Mouse (Mus musculus): ENCODE results near the gene Herc3. TPM values are rescaled to one million over a fixed set of nuclear protein-coding genes. Genes with fewer than 3 reads are reported as not detected.

Gene Herc3
- polyA plus RNA-seq, 1 experiment from 2014 or later, result 35.6 TPM

DNA sequence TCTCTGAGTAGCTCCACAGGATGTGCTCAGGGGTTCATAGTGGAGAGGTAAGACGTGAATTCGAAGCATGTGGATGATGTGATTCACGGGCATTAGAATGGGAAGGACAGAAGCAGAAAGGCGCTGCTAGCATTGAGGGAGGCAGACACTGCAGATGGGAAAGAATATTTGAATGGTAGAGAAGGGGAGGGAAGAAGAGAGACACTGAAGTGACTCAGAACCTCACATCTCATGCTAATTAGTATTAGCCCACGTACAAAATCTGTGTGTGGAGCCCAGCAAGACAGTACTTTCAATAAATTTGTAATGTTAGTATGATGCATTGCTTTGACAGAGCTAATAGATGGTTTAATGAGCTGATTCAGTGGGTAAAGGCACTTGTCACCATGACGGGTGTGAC, 89.5 kb downstream of the Herc3 start:
- no peaks in the 10 kb centered on the region for H3K27me3 ChIP-seq (replicated peaks; ENCODE audit: control insufficient read depth, insufficient read depth, low read length)
- no peak overlapping the region for H3K4me3 ChIP-seq (ENCODE audit: low read length)
- no peaks in the 10 kb centered on the region for H3K9me3 ChIP-seq (ENCODE audit: control insufficient read depth, low read length)
- no peak for ATAC-seq
- WGBS, result 85% methylated on average over 6 of the region's 6 CpGs
- no peak overlapping the region for H3K9ac ChIP-seq (ENCODE audit: low read depth, low read length)
- H3K4me2 ChIP-seq (ENCODE audit: low read length), result no peak overlapping the region
- no peaks in the 10 kb centered on the region for H3K4me1 ChIP-seq (ENCODE audit: control insufficient read depth, insufficient read depth, low read depth, low read length)
- H3K27ac ChIP-seq (ENCODE audit: low read depth, low read length), result no peak overlapping the region
- H3K36me3 ChIP-seq (ENCODE audit: control insufficient read depth, insufficient read depth, low read length), result peaks cover 12% of the 10 kb centered on the region

DNA sequence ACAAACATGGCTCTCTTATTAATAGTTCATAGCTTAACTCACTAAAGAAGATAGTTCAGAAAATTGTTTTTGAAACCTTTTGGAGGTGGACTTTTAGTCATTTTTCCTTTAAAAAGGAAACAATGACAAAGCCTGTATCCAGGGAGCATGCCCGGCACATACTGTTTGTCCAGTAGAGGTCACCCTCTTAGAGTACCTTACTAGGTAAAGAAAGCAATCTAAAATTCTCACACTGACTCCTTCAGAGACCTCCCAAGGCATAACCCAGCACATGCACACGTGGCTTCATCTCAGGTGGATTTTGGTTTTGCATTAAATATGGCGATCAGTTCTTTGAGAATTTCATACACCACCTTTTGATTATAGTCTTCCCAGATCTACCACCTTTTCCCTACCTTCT, 90.4 kb downstream of the Herc3 start:
- Histone ChIP-seq H3K4me2 (ENCODE audit: low read length) (no peak overlapping the region), H3K4me3 (ENCODE audit: low read length) (no peak overlapping the region), H3K9me3 (ENCODE audit: control insufficient read depth, low read length) (no peaks in the 10 kb centered on the region), H3K27ac (ENCODE audit: low read depth, low read length) (no peak overlapping the region), H3K4me1 (ENCODE audit: control insufficient read depth, insufficient read depth, low read depth, low read length) (no peaks in the 10 kb centered on the region), H3K36me3 (ENCODE audit: control insufficient read depth, insufficient read depth, low read length) (peaks cover 8% of the 10 kb centered on the region; the same call in 1 of the 2 replicates), H3K9ac (ENCODE audit: low read depth, low read length) (no peak overlapping the region), H3K27me3 (replicated peaks; ENCODE audit: control insufficient read depth, insufficient read depth, low read length) (no peaks in the 10 kb centered on the region)
- WGBS, result 49% methylated on average over 3 of the region's 3 CpGs
- no peak for ATAC-seq

GRCm38 (mm10) chr6:58922511-58922910, 91.2 kb downstream of the Herc3 start:
- H3K4me3 ChIP-seq (ENCODE audit: low read length), result no peak overlapping the region
- H3K9ac ChIP-seq (ENCODE audit: low read depth, low read length), result no peak overlapping the region
- no peak overlapping the region for H3K27ac ChIP-seq (ENCODE audit: low read depth, low read length)
- peaks cover 5% of the 10 kb centered on the region; the same call in 1 of the 2 replicates for H3K36me3 ChIP-seq (ENCODE audit: control insufficient read depth, insufficient read depth, low read length)
- ATAC-seq, result no peak
- H3K9me3 ChIP-seq (ENCODE audit: control insufficient read depth, low read length), result no peaks in the 10 kb centered on the region
- no peaks in the 10 kb centered on the region; the same call in 1 of the 2 replicates for H3K4me1 ChIP-seq (ENCODE audit: control insufficient read depth, insufficient read depth, low read depth, low read length)
- 91% methylated on average over 5 of the region's 5 CpGs for WGBS
- H3K4me2 ChIP-seq (ENCODE audit: low read length), result no peak overlapping the region
- H3K27me3 ChIP-seq (replicated peaks; ENCODE audit: control insufficient read depth, insufficient read depth, low read length), result no peaks in the 10 kb centered on the region

- no peak overlapping the region for H3K4me2 ChIP-seq (ENCODE audit: low read length)
- H3K27me3 ChIP-seq (replicated peaks; ENCODE audit: control insufficient read depth, insufficient read depth, low read length), result no peaks in the 10 kb centered on the region
- ATAC-seq, result no peak
- WGBS, result 60% methylated on average over 2 of the region's 2 CpGs
- H3K27ac ChIP-seq (ENCODE audit: low read depth, low read length), result no peak overlapping the region
- H3K4me3 ChIP-seq (ENCODE audit: low read length), result no peak overlapping the region
- peaks cover 8% of the 10 kb centered on the region for H3K4me1 ChIP-seq (ENCODE audit: control insufficient read depth, insufficient read depth, low read depth, low read length)
- H3K9me3 ChIP-seq (ENCODE audit: control insufficient read depth, low read length), result no peaks in the 10 kb centered on the region
- H3K36me3 ChIP-seq (ENCODE audit: control insufficient read depth, insufficient read depth, low read length), result no peaks in the 10 kb centered on the region
- H3K9ac ChIP-seq (ENCODE audit: low read depth, low read length), result no peak overlapping the region
Measured at GRCm38 (mm10) chr6:58927881-58928280, 96.6 kb downstream of the Herc3 start.

- no peaks in the 10 kb centered on the region for H3K27me3 ChIP-seq (replicated peaks; ENCODE audit: control insufficient read depth, insufficient read depth, low read length)
- no peak overlapping the region for H3K4me3 ChIP-seq (ENCODE audit: low read length)
- no peaks in the 10 kb centered on the region for H3K36me3 ChIP-seq (ENCODE audit: control insufficient read depth, insufficient read depth, low read length)
- H3K4me1 ChIP-seq (ENCODE audit: control insufficient read depth, insufficient read depth, low read depth, low read length), result peaks cover 10% of the 10 kb centered on the region
- no peak for ATAC-seq
- no peak overlapping the region for H3K27ac ChIP-seq (ENCODE audit: low read depth, low read length)
- no peak overlapping the region for H3K4me2 ChIP-seq (ENCODE audit: low read length)
- no peaks in the 10 kb centered on the region for H3K9me3 ChIP-seq (ENCODE audit: control insufficient read depth, low read length)
- 90% methylated on average over 9 of the region's 9 CpGs for WGBS
- H3K9ac ChIP-seq (ENCODE audit: low read depth, low read length), result no peak overlapping the region
Measured at GRCm38 (mm10) chr6:58929911-58930431, 98.7 kb downstream of the Herc3 start.

- no peaks in the 10 kb centered on the region for H3K9me3 ChIP-seq (ENCODE audit: control insufficient read depth, low read length)
- no peak overlapping the region for H3K27ac ChIP-seq (ENCODE audit: low read depth, low read length)
- 63% methylated on average over 4 of the region's 4 CpGs for WGBS
- no peak overlapping the region for H3K4me2 ChIP-seq (ENCODE audit: low read length)
- H3K27me3 ChIP-seq (replicated peaks; ENCODE audit: control insufficient read depth, insufficient read depth, low read length), result no peaks in the 10 kb centered on the region
- no peak overlapping the region for H3K9ac ChIP-seq (ENCODE audit: low read depth, low read length)
- no peak overlapping the region for H3K4me3 ChIP-seq (ENCODE audit: low read length)
- no peaks in the 10 kb centered on the region for H3K36me3 ChIP-seq (ENCODE audit: control insufficient read depth, insufficient read depth, low read length)
- no peak for ATAC-seq
- H3K4me1 ChIP-seq (ENCODE audit: control insufficient read depth, insufficient read depth, low read depth, low read length), result peaks cover 10% of the 10 kb centered on the region
Measured at GRCm38 (mm10) chr6:58931149-58931548, 99.9 kb downstream of the Herc3 start.

DNA sequence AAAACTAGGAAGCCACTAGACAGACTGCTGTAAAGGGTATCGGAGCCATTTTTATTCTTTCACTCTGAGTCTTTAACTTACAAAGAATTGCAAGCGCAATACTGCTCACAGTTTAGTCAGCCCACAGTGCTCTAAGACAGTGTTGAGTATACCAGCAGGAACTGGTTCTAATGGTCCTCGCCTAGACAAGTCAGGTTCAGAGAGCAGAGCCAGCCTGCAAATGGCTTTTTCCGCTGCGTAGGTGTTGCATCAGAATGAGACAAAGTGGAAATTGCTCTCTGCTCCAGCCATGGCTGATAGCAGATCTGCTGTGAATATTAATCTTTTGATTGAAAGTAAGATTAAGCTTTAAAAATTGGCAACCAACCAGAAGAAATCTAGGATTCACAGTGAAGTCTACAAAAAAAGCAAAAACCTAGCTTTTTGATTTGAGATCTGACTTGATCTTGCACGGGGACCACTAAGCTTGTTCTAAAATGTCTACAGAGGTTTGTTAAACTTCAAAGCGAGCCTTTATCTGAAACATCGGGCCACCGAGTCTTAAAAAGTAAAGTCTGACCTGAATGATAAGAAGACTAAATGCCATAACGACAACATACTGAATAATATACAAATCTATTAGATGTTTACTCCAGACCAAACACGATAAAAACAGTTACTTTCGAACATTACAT, 101.4 kb downstream of the Herc3 start:
- no peaks in the 10 kb centered on the region for H3K36me3 ChIP-seq (ENCODE audit: control insufficient read depth, insufficient read depth, low read length)
- peak overlapping the region; percentile 73 for H3K27ac ChIP-seq (ENCODE audit: low read depth, low read length)
- H3K4me2 ChIP-seq (ENCODE audit: low read length), result peak overlapping the region; percentile 4; the same call in 1 of the 2 replicates
- peak; percentile 58 for ATAC-seq
- H3K4me1 ChIP-seq (ENCODE audit: control insufficient read depth, insufficient read depth, low read depth, low read length), result peaks cover 10% of the 10 kb centered on the region
- H3K9ac ChIP-seq (ENCODE audit: low read depth, low read length), result no peak overlapping the region
- H3K27me3 ChIP-seq (replicated peaks; ENCODE audit: control insufficient read depth, insufficient read depth, low read length), result no peaks in the 10 kb centered on the region
- H3K9me3 ChIP-seq (ENCODE audit: control insufficient read depth, low read length), result no peaks in the 10 kb centered on the region
- H3K4me3 ChIP-seq (ENCODE audit: low read length), result no peak overlapping the region
- 52% methylated on average over 12 of the region's 12 CpGs for WGBS

DNA sequence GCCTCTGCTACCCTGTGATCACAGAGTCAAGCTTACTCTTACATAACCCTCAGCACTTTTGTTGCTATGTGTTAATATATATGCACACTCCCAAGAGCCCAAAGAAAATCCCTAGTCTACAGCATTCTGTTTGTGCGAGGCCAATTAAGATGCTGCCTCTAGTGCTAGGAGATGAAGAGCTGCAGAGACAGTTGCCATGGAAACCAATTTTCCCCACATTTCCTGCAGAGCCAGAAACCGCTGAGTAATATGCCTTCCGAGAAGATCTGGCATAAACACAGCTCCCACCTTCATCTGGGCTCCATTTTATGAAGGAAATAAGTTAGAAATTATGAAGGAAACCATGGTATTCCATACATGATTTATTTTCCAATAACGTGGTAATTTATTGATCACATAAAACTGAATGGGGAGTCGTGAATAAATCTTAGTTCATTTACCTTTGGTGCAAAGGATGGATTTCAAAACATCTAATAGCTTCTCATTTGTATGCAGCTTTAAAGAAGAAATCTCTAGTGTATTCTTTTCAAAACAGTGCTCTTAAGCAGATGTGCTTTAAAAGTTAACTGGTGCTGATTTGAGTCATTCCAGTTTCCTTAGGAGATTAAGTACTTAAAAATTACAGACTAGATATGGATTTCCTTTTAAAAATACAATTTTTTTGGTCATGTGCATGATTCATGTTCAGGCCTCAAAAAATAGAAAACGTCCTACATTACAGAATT, 102.1 kb downstream of the Herc3 start:
- no peak overlapping the region for H3K4me3 ChIP-seq (ENCODE audit: low read length)
- no peaks in the 10 kb centered on the region for H3K27me3 ChIP-seq (replicated peaks; ENCODE audit: control insufficient read depth, insufficient read depth, low read length)
- peak; percentile 95 for ATAC-seq
- WGBS, result 29% methylated on average over 6 of the region's 6 CpGs
- no peaks in the 10 kb centered on the region for H3K36me3 ChIP-seq (ENCODE audit: control insufficient read depth, insufficient read depth, low read length)
- H3K4me2 ChIP-seq (ENCODE audit: low read length), result peak overlapping the region; percentile 4; the same call in 1 of the 2 replicates
- no peaks in the 10 kb centered on the region for H3K9me3 ChIP-seq (ENCODE audit: control insufficient read depth, low read length)
- no peak overlapping the region for H3K9ac ChIP-seq (ENCODE audit: low read depth, low read length)
- H3K4me1 ChIP-seq (ENCODE audit: control insufficient read depth, insufficient read depth, low read depth, low read length), result peaks cover 10% of the 10 kb centered on the region
- peak overlapping the region; percentile 73 for H3K27ac ChIP-seq (ENCODE audit: low read depth, low read length)

- 0 out of 2 replicates have a peak, but pooled peaks have one; percentile 15 for ATAC-seq
- no peak overlapping the region for H3K4me2 ChIP-seq (ENCODE audit: low read length)
- H3K27ac ChIP-seq (ENCODE audit: low read depth, low read length), result peak overlapping the region; percentile 7
- H3K9ac ChIP-seq (ENCODE audit: low read depth, low read length), result no peak overlapping the region
- peaks cover 10% of the 10 kb centered on the region for H3K4me1 ChIP-seq (ENCODE audit: control insufficient read depth, insufficient read depth, low read depth, low read length)
- H3K4me3 ChIP-seq (ENCODE audit: low read length), result no peak overlapping the region
- no peaks in the 10 kb centered on the region for H3K36me3 ChIP-seq (ENCODE audit: control insufficient read depth, insufficient read depth, low read length)
- H3K9me3 ChIP-seq (ENCODE audit: control insufficient read depth, low read length), result no peaks in the 10 kb centered on the region
- 38% methylated on average over 4 of the region's 4 CpGs for whole genome bisulfite sequencing
- no peaks in the 10 kb centered on the region for H3K27me3 ChIP-seq (replicated peaks; ENCODE audit: control insufficient read depth, insufficient read depth, low read length)
Measured at GRCm38 (mm10) chr6:58934144-58934543, 102.9 kb downstream of the Herc3 start.

Data from hindbrain, embryonic 16.5 days (tissue).